Mouse (Mus musculus) small intestine, adult 2 months (tissue): ENCODE measurements around the gene Nmrk1. TPM values are rescaled to one million over a fixed set of nuclear protein-coding genes. Genes with fewer than 3 reads are reported as not detected.

Experiments used
- H3K27ac ChIP-seq: fragments of 200-500 bp; 2 replicates; pipeline ENCODE4 v1.5.1; 2012; ENCODE audit warnings: low read depth, low read length, control low read depth, inconsistent platforms; ENCODE audit not compliant: insufficient read depth
- H3K27me3 ChIP-seq: fragments of 200-500 bp; 2 replicates; pipeline ENCODE4 v1.6.1; 2012; ENCODE audit warnings: mild to moderate bottlenecking, moderate library complexity, low read length, inconsistent platforms; ENCODE audit not compliant: control insufficient read depth, insufficient read depth
- H3K36me3 ChIP-seq: fragments of 200-500 bp; 2 replicates; pipeline ENCODE4 v1.6.1; 2012; ENCODE audit warnings: mild to moderate bottlenecking, low read length, control low read depth, inconsistent platforms; ENCODE audit not compliant: control insufficient read depth, insufficient read depth
- H3K4me1 ChIP-seq: fragments of 200-500 bp; 2 replicates; pipeline ENCODE4 v1.6.1; 2012; ENCODE audit warnings: low read length, inconsistent platforms, mixed read lengths; ENCODE audit not compliant: control insufficient read depth, insufficient read depth, insufficient read length
- H3K4me3 ChIP-seq: fragments of 200-500 bp; 2 replicates; pipeline ENCODE4 v1.5.1; 2012; ENCODE audit warnings: low read depth, mild to moderate bottlenecking, control low read depth, inconsistent platforms, low read length, moderate library complexity
- CTCF ChIP-seq: fragments of 200-500 bp; IDR thresholded peaks from 2 replicates; pipeline ENCODE4 v1.5.1; 2012; ENCODE audit warnings: low read depth, mild to moderate bottlenecking, control low read depth, inconsistent platforms, low read length, moderate library complexity, mixed read lengths; ENCODE audit not compliant: insufficient replicate concordance, insufficient read length; ENCODE audit errors: extremely low read depth
- POLR2A ChIP-seq: fragments of 200-500 bp; IDR thresholded peaks from 2 replicates; pipeline ENCODE4 v1.6.1; 2012; ENCODE audit warnings: low read depth, mild to moderate bottlenecking, control low read depth, inconsistent platforms, low read length, moderate library complexity
- WGBS: fragments of 180-500 bp; shearing (Covaris S2); methylation state at CpG from one replicate; pipeline ENCODE4 v1.1.7; 2018; 5-methylcytosine and 5-hydroxymethylcytosine counted together
- polyA plus RNA-seq: library from polyadenylated mRNA; depleted of rRNA; stranded (reverse); fragments of >200 nt; gene quantifications from 2 replicates; pipeline ENCODE4 v1.2.3, GENCODE M21; 2012

Gene Nmrk1
- polyA plus RNA-seq, 1 experiment: 2.3 TPM

DNA sequence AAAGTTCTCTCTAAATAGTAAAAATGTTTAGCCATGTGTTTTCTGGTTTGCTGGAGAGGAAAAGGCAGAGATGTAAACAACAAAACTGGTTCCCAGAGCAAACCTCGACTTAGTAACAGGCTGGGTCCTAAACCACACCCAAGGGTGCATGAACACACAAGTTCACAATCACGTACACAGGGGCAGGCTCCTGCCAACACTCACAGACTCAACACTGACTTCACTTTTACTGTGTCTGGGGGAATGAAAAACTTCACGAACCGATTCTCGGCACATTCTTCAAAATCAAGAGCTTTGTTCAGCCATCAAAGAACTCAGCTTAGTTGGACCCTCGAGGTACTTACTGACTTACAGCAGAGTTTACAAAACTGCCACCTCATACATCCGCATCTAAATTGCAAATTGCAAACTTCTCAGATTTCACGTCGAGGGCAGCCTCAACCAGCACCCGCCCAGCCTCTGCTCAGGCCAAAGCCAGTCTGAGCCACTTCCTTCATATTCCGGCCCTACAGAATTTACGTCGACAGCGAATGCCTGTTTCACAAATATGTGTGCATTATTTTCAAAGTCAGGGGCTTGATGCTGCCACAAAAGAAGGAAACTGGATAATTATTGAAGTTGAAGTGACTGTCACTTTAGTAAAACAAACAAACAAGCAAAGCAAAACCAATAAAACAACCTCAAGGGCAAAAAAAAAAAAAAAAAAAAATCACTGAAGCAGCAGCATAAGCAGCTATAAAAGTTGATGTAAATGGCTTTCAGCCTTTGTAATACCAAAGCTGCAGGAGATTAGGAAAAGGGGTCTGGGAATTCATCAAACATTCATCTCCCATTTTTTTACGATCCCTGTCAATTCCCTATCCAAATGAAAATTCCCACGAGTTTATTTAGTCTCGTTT, 1.3 kb upstream of the Nmrk1 start:
- peak overlapping the region; percentile 95 for H3K27ac ChIP-seq
- H3K36me3 ChIP-seq: no peaks in the 10 kb centered on the region
- TF ChIP-seq POLR2A (no peak), CTCF (no peak)
- peak overlapping the region; percentile 83 for H3K4me3 ChIP-seq
- WGBS: 8% methylated on average over 17 of the region's 17 CpGs
- no peaks in the 10 kb centered on the region; the same call in 1 of the 2 replicates for H3K4me1 ChIP-seq
- H3K27me3 ChIP-seq: no peaks in the 10 kb centered on the region

DNA sequence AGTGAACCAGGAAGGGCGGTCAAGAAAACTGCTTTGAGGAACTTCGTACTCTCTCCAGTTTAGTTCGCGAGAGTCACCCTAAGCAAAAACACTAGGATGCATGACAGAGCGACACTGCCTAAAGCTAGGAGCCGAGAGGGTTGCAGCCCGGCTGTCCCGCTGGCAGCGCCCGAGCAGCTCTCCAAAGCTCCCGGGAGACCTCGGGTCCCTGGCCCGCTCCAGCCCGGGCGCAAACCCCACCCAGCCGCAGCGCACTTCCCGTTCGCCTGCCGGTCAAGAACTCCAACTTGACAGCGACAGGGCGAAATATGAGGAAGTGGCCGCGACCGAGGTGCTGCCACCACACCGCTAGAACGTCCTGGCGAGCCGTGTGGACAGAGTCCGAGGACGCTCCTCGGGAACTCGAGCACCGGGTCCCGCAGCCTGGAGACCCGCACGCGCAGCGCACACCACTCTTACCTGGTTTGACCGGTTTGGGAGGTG, 548 bp upstream of the Nmrk1 start:
- Histone ChIP-seq H3K4me1 (no peaks in the 10 kb centered on the region; the same call in 1 of the 2 replicates), H3K27me3 (no peaks in the 10 kb centered on the region), H3K27ac (peak overlapping the region; percentile 95), H3K36me3 (no peaks in the 10 kb centered on the region), H3K4me3 (peak overlapping the region; percentile 83)
- WGBS: under 1% methylated on average over 40 of the region's 40 CpGs
- no peak for TF ChIP-seq POLR2A
- no peak for TF ChIP-seq CTCF

DNA sequence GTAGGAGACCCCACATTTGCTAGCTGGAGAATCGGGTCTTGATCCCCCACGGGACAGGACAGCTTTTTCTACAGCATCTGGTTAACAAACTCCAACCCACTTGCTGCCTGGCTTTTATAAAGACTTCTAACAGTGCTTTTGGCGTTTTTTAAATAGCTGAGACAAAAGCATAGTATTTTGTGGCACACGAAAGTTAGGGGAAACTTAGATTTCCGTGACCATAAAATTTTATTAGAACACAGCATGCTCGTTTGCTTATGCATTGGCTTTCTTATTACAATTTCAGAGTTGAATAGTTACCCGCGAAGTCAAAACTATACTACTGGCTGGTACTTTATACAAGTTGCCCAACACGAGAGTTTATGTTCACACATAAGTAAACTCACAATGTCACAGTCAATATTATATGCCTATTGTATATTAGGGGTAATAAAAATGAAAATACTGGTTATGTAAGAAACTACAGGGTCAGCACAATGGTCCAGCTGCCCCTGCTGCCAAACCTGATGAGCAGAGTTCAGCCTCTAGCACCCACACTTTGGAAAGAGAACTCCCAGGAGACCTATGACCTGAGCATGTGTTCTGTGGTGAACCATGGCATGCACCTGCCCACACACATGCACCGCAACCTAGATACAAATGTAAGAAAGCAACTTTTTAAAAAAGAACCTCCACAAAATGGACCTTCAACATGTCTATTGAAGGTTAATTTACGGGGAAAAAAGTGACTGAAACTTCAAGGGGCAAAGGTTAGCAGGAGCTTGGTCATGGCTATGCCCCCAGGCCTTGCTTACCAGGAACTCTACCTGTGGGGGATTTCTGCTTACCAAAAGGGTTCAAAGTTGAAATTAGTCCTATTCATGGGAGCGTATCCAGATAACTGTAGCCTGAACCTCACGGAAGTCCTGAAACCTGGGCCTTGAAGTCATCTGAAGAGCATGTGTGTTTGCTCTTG, 758 bp downstream of the Nmrk1 start:
- no peak for TF ChIP-seq POLR2A
- TF ChIP-seq CTCF: no peak
- peak overlapping the region; percentile 21 for H3K27ac ChIP-seq
- WGBS: 39% methylated on average over 13 of the region's 13 CpGs

DNA sequence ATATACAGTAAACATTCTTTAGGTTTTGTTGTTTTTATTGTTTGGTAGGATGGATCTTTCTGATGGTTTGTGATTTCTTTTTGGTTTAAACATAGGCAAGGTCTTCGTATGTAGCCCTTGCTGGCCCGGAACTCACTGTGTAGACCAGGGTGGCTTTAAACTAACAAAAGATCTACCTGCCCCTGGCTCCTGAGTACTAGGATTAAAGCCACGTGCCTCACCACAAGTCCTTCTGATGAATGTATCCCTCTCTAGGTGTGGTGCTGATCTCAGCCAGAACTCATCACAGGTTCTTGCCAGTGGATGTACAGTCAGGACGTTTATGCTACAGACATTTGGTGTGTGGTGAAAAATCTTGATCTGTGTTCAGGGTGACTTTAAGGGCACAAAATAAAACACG, 6.2 kb downstream of the Nmrk1 start:
- 83% methylated on average over 5 of the region's 5 CpGs for WGBS

More for the DNA sequence above, 758 bp downstream of the Nmrk1 start:
- peak overlapping the region; percentile 83 for H3K4me3 ChIP-seq
- H3K36me3 ChIP-seq: peaks cover 2% of the 10 kb centered on the region; the same call in 1 of the 2 replicates
- no peaks in the 10 kb centered on the region; the same call in 1 of the 2 replicates for H3K4me1 ChIP-seq
- H3K27me3 ChIP-seq: no peaks in the 10 kb centered on the region

DNA sequence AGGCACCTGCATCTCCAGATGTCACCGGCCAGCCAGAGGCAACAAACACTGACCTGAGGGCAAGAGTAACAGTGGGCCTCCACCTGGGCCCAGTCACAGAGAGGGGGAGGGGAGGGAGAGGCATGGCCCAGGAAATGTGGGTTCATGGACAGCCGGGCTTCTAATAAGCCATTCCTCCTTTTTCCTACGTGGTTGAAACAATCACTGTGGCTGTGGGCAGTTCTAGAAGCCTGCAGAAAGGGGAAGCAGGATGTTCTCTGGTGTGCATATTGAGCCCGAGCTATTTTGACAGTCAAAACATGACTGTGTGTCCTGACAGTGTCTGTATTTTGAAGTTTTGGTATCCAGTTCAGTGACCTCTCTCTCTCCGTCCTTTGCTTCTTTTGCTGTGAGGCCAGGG, 7.2 kb downstream of the Nmrk1 start:
- TF ChIP-seq POLR2A: no peak
- no peak for TF ChIP-seq CTCF
- peaks cover 11% of the 10 kb centered on the region for H3K36me3 ChIP-seq
- H3K27me3 ChIP-seq: no peaks in the 10 kb centered on the region
- 61% methylated on average over 5 of the region's 5 CpGs for WGBS
- H3K27ac ChIP-seq: no peak overlapping the region
- H3K4me3 ChIP-seq: no peak overlapping the region
- H3K4me1 ChIP-seq: no peaks in the 10 kb centered on the region

More for the DNA sequence above, 6.2 kb downstream of the Nmrk1 start:
- H3K27me3 ChIP-seq: no peaks in the 10 kb centered on the region
- no peak overlapping the region for H3K27ac ChIP-seq
- peaks cover 8% of the 10 kb centered on the region for H3K36me3 ChIP-seq
- TF ChIP-seq POLR2A (no peak), CTCF (no peak)
- H3K4me3 ChIP-seq: no peak overlapping the region
- H3K4me1 ChIP-seq: no peaks in the 10 kb centered on the region

DNA sequence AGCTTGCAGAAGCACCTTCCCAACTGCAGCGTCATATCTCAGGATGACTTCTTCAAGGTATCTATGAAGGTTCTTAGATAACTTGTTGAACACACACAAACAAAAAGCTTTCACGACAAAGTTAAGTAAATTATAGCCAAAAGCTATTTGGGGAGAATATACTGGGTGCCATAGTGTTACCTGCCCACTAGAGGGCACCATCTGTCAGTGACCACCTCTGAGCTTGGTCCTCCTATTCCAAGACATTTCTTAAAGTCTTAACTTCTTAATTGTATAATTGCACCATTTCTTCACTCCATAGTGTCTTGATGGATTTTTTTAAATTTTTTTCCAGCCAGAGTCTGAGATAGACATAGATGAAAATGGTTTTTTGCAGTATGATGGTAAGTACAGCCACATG, 7.8 kb downstream of the Nmrk1 start:
- TF ChIP-seq POLR2A (no peak), CTCF (peak; percentile 33; the same call in 1 of the 2 replicates)
- Histone ChIP-seq H3K36me3 (peaks cover 13% of the 10 kb centered on the region), H3K27me3 (no peaks in the 10 kb centered on the region), H3K27ac (no peak overlapping the region), H3K4me1 (no peaks in the 10 kb centered on the region), H3K4me3 (no peak overlapping the region)
- WGBS: 27% methylated on average over 2 of the region's 2 CpGs
